Mouse (Mus musculus) testis, adult 2 months (tissue): ENCODE results near the gene Parva.

Experiments
- CTCF ChIP-seq: fragments of 200-500 bp; IDR thresholded peaks from 2 replicates; pipeline ENCODE4 v1.5.1; 2012; ENCODE audit warnings: low read depth, mild to moderate bottlenecking, inconsistent platforms, low read length, moderate library complexity; ENCODE audit not compliant: control insufficient read depth, insufficient read depth, insufficient replicate concordance
- POLR2A ChIP-seq: fragments of 200-500 bp; IDR thresholded peaks from 2 replicates; pipeline ENCODE4 v1.6.1; 2012; ENCODE audit warnings: low read depth, mild to moderate bottlenecking, inconsistent platforms, low read length, moderate library complexity; ENCODE audit not compliant: control insufficient read depth

DNA sequence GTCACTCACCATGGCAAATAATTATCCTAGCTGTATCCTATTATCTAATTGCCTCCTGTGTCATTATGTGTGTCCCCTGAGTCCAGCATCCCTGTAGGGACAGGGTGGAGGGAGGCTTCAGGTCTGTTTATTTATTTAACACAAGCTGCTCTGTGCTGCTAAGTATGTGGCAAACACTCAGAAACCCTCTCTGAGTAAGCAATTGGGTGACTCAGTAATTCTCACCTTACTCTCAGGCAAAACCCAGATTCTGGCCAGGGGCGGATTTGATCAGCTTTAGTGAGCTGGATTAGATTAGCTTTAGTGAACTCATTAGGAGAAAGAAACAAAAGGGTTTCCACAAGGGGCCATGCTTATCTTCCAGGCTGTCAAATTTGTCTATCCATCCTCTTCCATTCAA is 64.4 kb downstream of the Parva start:
- TF ChIP-seq POLR2A (no peak), CTCF (no peak)
